Mouse (Mus musculus): ENCODE measurements at regions not wholly inside any gene's neighbourhood (a gene's known extent, or its start where the extent isn't known, plus 50 kb on each side); places are given as distances from the start of the nearest gene placed in this dataset.
A peak's percentile ranks its signal among the peaks of the same experiment; 100 is the strongest.

GRCm38 (mm10) chr10:99468971-99469370 is 205.9 kb downstream of the Dusp6 start:
- DNase-seq, result no peak

GRCm38 (mm10) chr10:99471832-99472497 is 208.9 kb downstream of the Dusp6 start:
- DNase-seq, result no peak

- no peak for DNase-seq
Measured at GRCm38 (mm10) chr10:99472806-99473205, 209.8 kb downstream of the Dusp6 start.

DNA sequence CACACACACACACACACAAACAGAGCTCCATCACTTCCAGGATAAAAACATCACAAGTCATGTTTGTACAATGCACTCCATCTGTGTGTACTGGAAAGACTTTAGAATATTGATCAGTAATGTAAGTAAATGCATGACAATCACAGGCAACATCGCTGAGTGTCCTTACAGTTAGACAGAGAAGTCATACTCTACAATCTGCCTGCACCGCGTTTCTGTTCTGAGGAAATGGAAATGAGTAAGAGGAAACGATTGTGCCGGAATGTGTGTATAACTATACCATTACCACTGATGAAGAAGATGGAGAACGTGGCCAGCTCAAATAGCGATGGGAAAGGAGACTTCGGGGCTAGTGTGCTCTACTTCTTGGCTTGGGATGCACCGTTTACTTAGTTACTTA is 210.7 kb downstream of the Dusp6 start:
- DNase-seq, result no peak

- no peak for DNase-seq
Measured at GRCm38 (mm10) chr10:99474546-99474945, 211.5 kb downstream of the Dusp6 start.

- DNase-seq, result no peak
Measured at GRCm38 (mm10) chr10:99476214-99476613, 213.2 kb downstream of the Dusp6 start.

DNA sequence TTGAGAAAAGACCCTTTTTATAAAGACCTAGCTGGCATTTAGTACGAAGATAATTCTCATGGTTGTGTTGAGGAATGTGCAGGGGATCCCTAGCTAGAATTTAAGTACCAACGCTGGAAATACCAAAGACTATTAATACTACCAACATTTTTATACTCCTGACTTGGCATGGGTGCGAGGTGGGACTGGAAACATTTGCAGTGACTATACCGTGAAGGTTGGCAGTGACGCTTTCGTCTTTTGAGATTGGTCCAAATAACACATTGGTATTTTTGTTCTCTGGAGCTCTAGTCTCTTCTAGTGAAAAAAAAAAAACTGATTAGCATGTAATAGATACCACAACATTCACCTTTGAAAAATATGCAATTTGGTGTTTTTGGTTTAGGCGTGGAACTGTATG is 213.7 kb downstream of the Dusp6 start:
- DNase-seq, result no peak

- DNase-seq, result no peak
Measured at GRCm38 (mm10) chr10:99480573-99480972, 217.5 kb downstream of the Dusp6 start.

- no peak for DNase-seq
Measured at GRCm38 (mm10) chr10:99482009-99482408, 219.0 kb downstream of the Dusp6 start.

DNA sequence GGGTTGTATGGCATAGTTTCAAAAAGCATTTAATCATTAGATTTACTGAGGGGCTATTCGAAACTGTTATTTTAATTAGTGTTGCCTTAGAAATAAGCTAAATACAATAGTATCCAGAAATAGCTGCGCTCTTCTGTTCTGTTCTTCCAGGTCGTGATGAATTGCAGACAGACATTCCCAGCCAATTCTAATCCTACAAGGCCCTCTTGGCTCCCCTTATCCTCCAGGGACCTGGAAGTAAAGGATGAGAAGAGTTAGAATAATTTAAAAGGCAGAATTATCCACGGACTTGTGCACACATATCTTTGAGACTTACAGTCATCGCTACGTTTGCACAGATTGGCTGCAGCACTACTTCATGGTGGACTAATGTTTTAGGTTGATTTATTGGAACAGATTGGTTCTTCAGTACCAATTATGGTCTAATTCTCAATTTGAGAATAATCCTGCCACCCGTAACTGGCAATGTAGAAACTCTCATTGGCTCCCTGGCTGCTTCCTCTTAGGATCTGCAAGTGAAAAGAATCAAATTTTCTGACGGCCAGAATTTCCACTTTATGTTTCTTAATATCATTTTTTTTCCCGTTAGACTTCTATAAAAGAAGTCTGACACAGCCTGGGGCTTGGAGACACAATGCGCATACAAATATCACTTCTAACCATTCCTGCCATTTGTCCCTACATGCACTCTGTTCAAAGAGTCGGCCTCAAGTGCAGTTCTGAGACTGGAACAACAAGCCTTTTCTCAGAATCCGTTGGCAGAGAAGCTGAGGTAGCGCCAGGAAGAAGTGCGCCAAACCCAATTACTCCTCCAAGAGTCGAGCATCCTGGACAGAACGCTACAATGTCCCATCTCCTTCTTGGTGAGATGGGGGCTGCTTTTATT is 225.4 kb downstream of the Dusp6 start:
- DNase-seq, result no peak

GRCm38 (mm10) chr10:99511514-99512237 is 247.8 kb downstream of the Csl start:
- peak; percentile 32 for DNase-seq

- DNase-seq, result no peak
Measured at GRCm38 (mm10) chr10:99517944-99518343, 241.5 kb downstream of the Csl start.

GRCm38 (mm10) chr10:99519479-99519878 is 240.0 kb downstream of the Csl start:
- DNase-seq, result no peak

- no peak for DNase-seq
Measured at GRCm38 (mm10) chr10:99523817-99524216, 235.6 kb downstream of the Csl start.

DNA sequence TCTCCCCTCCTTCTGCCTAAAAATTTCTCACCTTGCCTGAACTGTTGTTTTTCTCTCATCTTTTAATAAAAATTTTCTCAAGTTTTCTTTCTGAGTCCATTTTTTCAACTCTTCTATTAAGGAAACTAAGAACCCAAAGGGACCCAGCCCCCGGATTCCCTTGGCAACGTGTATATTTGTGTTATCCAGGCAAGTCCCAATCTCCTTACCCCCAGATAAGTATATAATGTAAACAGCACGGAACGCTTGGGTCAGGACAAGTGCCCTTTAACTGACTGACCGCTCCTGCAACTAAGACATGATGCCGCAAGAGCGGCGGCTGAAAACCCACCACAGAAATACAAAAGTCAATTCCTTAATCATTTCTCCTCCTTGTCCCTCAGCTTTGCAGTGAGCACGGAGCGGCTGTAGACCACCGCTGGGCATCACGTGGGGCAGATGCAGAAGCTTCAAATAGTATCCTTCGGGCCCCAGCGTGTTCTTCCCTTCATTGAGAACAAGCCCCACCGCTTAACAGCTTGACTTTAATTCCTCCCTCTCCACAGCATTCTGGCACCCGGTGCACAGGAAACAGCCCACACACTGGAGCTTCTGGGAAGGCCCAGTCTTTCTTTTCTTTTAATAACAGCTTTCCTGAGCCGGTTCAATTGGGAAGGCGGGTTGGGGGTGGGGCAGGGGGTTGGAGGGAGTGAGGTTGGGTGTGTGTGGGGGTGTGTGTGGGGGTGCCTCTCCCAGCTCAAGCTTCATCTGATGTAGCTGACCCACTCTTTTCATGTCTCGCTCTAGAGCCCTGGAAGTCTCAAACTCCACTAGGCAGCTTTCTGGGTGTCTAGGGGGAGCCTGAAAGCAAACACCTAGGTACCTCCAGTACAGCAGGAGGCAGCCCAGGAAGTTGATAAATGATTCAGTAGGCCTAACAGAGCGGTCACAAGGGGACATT is 234.9 kb downstream of the Csl start:
- DNase-seq, result peak; percentile 19

DNA sequence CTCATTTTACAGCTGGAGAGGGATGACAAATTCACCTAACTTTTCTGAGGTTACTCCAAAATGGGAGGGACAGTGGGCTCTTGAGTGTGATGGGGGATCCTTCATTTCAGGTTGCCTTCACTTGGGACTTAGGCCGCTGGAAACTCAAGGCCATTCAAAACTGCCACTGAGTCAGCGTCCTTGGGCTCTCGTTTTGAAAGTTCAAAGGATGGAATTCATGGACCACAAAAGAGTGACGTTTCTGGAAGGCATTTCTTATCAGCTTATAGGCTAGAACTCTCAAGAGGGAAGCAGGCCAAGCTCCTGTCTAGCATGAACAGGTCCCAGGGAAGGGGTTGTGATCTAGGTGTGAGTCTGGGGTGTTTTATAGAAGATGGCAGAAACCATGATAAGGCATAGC is 233.3 kb downstream of the Csl start:
- DNase-seq, result no peak

DNA sequence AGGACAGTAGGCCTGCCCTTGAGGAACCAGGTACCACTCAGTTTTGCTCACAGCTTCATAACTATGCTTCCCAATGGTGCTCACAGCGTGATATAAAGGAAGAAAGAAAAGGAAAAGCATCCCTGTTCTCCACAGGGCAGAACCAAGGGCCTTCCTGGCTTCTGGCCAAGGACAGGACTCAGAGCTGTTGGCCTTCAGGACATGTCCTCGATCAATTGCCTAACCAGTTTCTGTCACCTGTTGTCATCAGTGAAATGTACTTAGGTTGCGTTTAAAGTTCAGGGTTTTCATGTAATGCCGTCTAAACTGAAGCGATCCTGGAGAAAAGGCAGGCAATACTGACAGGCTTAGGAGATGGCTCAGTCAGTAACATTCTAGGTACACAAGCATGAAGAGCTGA is 232.9 kb downstream of the Csl start:
- no peak for DNase-seq

DNA sequence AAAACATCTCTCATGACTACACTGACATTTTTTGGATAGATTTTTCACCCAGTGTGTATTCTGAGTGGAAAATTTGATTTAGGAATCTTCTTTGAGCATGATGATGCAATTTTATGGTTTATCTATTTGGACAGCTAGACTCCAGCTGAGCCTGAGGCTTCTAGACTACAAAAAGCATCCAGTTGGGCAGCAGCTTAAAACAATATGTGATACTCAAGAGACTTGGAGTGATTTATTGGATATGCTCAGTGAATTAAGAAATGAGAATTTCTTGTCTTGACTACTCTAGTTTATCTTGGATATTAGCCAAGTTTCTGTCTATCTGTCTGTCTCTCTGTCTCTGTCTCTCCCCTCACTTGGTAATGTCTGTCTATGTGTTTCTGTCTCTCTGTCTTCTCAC is 228.4 kb downstream of the Csl start:
- DNase-seq, result no peak

- DNase-seq, result no peak
Measured at GRCm38 (mm10) chr10:99531556-99531955, 227.9 kb downstream of the Csl start.

DNA sequence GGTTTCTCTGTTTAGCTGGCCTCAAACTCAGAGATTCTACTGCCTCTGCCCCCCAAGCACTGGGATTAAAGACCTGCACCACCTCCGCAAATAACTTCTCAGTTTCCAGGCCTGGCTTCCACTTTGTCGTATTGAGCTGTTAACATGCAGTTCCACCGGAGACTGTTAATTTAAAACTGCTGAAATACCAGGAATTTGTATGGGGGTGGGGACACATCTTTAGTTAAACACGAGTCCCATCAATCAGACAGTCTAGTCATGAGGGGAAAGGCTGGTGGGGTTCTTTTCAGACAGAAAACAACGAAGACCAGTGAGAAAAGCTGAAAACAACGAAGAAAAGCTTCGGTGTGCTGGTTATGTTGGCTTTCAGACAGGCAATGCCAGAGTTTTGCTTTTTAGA is 227.5 kb downstream of the Csl start:
- no peak for DNase-seq

GRCm38 (mm10) chr10:99532697-99533119 is 226.8 kb downstream of the Csl start:
- no peak for DNase-seq

GRCm38 (mm10) chr10:99533468-99533867 is 226.0 kb downstream of the Csl start:
- no peak for DNase-seq
